Mouse (Mus musculus): ENCODE results near the gene Alkbh5. TPM values are rescaled to one million over a fixed set of nuclear protein-coding genes. Genes with fewer than 3 reads are reported as not detected.

Alkbh5 gene
- polyA plus RNA-seq (2015; fragmentation: Nextera tagmentation; extraction: Ambion mirVana), result 22.1 and 23.4 TPM in 2 replicates

GRCm38 (mm10) chr11:60536180-60536858, at the start of gene Alkbh5:
Gene Alkbh5 (plus strand): TSS chr11:60536381.
- peaks cover 39% of the 10 kb centered on the region for H3K4me1 ChIP-seq (replicated peaks)
- no peaks in the 10 kb centered on the region for H3K9me3 ChIP-seq
- no peaks in the 10 kb centered on the region for H3K27me3 ChIP-seq
- H3K9ac ChIP-seq, result peak within 1 kb of the TSS; percentile 88
- peak within 1 kb of the TSS; percentile 97 for H3K27ac ChIP-seq (replicated peaks)
- no peak for ATAC-seq (ENCODE audit: low FRiP score, low read depth)
- H3K4me2 ChIP-seq, result peak within 1 kb of the TSS; percentile 98
- no peaks in the 10 kb centered on the region; the same call in 1 of the 2 replicates for H3K36me3 ChIP-seq
- 16% methylated on average over 9 of the region's 9 CpGs for WGBS
- H3K4me3 ChIP-seq, result peak within 1 kb of the TSS; percentile 79

GRCm38 (mm10) chr11:60492726-60493125, 43.5 kb upstream of the Alkbh5 start:
- no peaks in the 10 kb centered on the region for H3K27me3 ChIP-seq
- H3K4me1 ChIP-seq (replicated peaks), result no peaks in the 10 kb centered on the region
- no peak overlapping the region for H3K4me2 ChIP-seq
- no peak overlapping the region for H3K4me3 ChIP-seq
- H3K9me3 ChIP-seq, result no peaks in the 10 kb centered on the region
- ATAC-seq (ENCODE audit: low FRiP score, low read depth), result no peak
- H3K9ac ChIP-seq, result no peak overlapping the region
- WGBS, result 85% methylated on average over 5 of the region's 5 CpGs
- no peaks in the 10 kb centered on the region for H3K36me3 ChIP-seq
- H3K27ac ChIP-seq (replicated peaks), result no peak overlapping the region

- no peak for ATAC-seq (ENCODE audit: low FRiP score, low read depth)
- Histone ChIP-seq H3K4me2 (no peak overlapping the region), H3K4me1 (replicated peaks) (no peaks in the 10 kb centered on the region), H3K27ac (replicated peaks) (no peak overlapping the region), H3K9me3 (no peaks in the 10 kb centered on the region), H3K9ac (no peak overlapping the region), H3K27me3 (no peaks in the 10 kb centered on the region), H3K36me3 (no peaks in the 10 kb centered on the region), H3K4me3 (no peak overlapping the region)
- WGBS, result 68% methylated on average over 2 of the region's 2 CpGs
Observed at GRCm38 (mm10) chr11:60495692-60496091, 40.5 kb upstream of the Alkbh5 start.

GRCm38 (mm10) chr11:60507281-60507680, 28.9 kb upstream of the Alkbh5 start:
- Histone ChIP-seq H3K4me1 (replicated peaks) (peaks cover 14% of the 10 kb centered on the region), H3K27me3 (peaks cover 24% of the 10 kb centered on the region), H3K4me3 (no peak overlapping the region), H3K27ac (replicated peaks) (no peak overlapping the region), H3K4me2 (no peak overlapping the region), H3K9ac (no peak overlapping the region), H3K36me3 (no peaks in the 10 kb centered on the region), H3K9me3 (no peaks in the 10 kb centered on the region)
- ATAC-seq (ENCODE audit: low FRiP score, low read depth), result no peak
- WGBS, result 84% methylated on average over 13 of the region's 13 CpGs

- peaks cover 14% of the 10 kb centered on the region for H3K4me1 ChIP-seq (replicated peaks)
- 8% methylated on average over 11 of the region's 11 CpGs for WGBS
- ATAC-seq (ENCODE audit: low FRiP score, low read depth), result no peak
- H3K27ac ChIP-seq (replicated peaks), result no peak overlapping the region
- H3K9me3 ChIP-seq, result no peaks in the 10 kb centered on the region
- peak overlapping the region; percentile 34 for H3K4me3 ChIP-seq
- H3K36me3 ChIP-seq, result no peaks in the 10 kb centered on the region
- no peak overlapping the region for H3K9ac ChIP-seq
- peak overlapping the region; percentile 72 for H3K4me2 ChIP-seq
- H3K27me3 ChIP-seq, result peaks cover 24% of the 10 kb centered on the region
Observed at GRCm38 (mm10) chr11:60508950-60509349, 27.2 kb upstream of the Alkbh5 start.

GRCm38 (mm10) chr11:60509500-60509899, 26.7 kb upstream of the Alkbh5 start:
- Histone ChIP-seq H3K36me3 (no peaks in the 10 kb centered on the region), H3K9me3 (no peaks in the 10 kb centered on the region), H3K27ac (replicated peaks) (no peak overlapping the region), H3K4me3 (peak overlapping the region; percentile 34), H3K27me3 (peaks cover 24% of the 10 kb centered on the region), H3K9ac (peak overlapping the region; percentile 38), H3K4me1 (replicated peaks) (peaks cover 14% of the 10 kb centered on the region), H3K4me2 (peak overlapping the region; percentile 72)
- ATAC-seq (ENCODE audit: low FRiP score, low read depth), result no peak
- under 1% methylated on average over 25 of the region's 25 CpGs for WGBS

- ATAC-seq (ENCODE audit: low FRiP score, low read depth), result no peak
- Histone ChIP-seq H3K9ac (no peak overlapping the region), H3K4me3 (no peak overlapping the region), H3K4me2 (no peak overlapping the region), H3K9me3 (no peaks in the 10 kb centered on the region), H3K4me1 (replicated peaks) (peaks cover 14% of the 10 kb centered on the region), H3K27me3 (peaks cover 24% of the 10 kb centered on the region), H3K27ac (replicated peaks) (no peak overlapping the region), H3K36me3 (no peaks in the 10 kb centered on the region)
- 81% methylated on average over 1 of the region's 1 CpGs for WGBS
Observed at GRCm38 (mm10) chr11:60511893-60512292, 24.3 kb upstream of the Alkbh5 start.

GRCm38 (mm10) chr11:60512520-60512919, 23.7 kb upstream of the Alkbh5 start:
- 81% methylated on average over 2 of the region's 2 CpGs for WGBS
- no peaks in the 10 kb centered on the region for H3K36me3 ChIP-seq
- H3K9ac ChIP-seq, result no peak overlapping the region
- no peaks in the 10 kb centered on the region for H3K9me3 ChIP-seq
- H3K4me1 ChIP-seq (replicated peaks), result peaks cover 14% of the 10 kb centered on the region
- H3K4me2 ChIP-seq, result no peak overlapping the region
- peaks cover 24% of the 10 kb centered on the region for H3K27me3 ChIP-seq
- H3K4me3 ChIP-seq, result no peak overlapping the region
- H3K27ac ChIP-seq (replicated peaks), result no peak overlapping the region
- no peak for ATAC-seq (ENCODE audit: low FRiP score, low read depth)

GRCm38 (mm10) chr11:60514941-60515340, 21.2 kb upstream of the Alkbh5 start:
- no peak overlapping the region for H3K4me3 ChIP-seq
- no peaks in the 10 kb centered on the region for H3K9me3 ChIP-seq
- H3K36me3 ChIP-seq, result no peaks in the 10 kb centered on the region
- no peak for ATAC-seq (ENCODE audit: low FRiP score, low read depth)
- H3K27me3 ChIP-seq, result peaks cover 11% of the 10 kb centered on the region
- no peaks in the 10 kb centered on the region; the same call in 1 of the 2 replicates for H3K4me1 ChIP-seq (replicated peaks)
- no peak overlapping the region for H3K9ac ChIP-seq
- no peak overlapping the region for H3K27ac ChIP-seq (replicated peaks)
- H3K4me2 ChIP-seq, result no peak overlapping the region
- whole genome bisulfite sequencing, result 80% methylated on average over 2 of the region's 2 CpGs

GRCm38 (mm10) chr11:60518305-60518704, 17.9 kb upstream of the Alkbh5 start:
- Histone ChIP-seq H3K4me3 (no peak overlapping the region), H3K4me2 (no peak overlapping the region), H3K9ac (no peak overlapping the region), H3K27ac (replicated peaks) (no peak overlapping the region), H3K9me3 (no peaks in the 10 kb centered on the region), H3K36me3 (no peaks in the 10 kb centered on the region), H3K27me3 (no peaks in the 10 kb centered on the region), H3K4me1 (replicated peaks) (no peaks in the 10 kb centered on the region)
- WGBS, result 80% methylated on average over 4 of the region's 4 CpGs
- ATAC-seq (ENCODE audit: low FRiP score, low read depth), result no peak

GRCm38 (mm10) chr11:60522027-60522426, 14.2 kb upstream of the Alkbh5 start:
- no peak overlapping the region for H3K4me3 ChIP-seq
- no peaks in the 10 kb centered on the region for H3K9me3 ChIP-seq
- no peak overlapping the region for H3K4me2 ChIP-seq
- H3K27me3 ChIP-seq, result no peaks in the 10 kb centered on the region
- no peak for ATAC-seq (ENCODE audit: low FRiP score, low read depth)
- H3K36me3 ChIP-seq, result no peaks in the 10 kb centered on the region
- 76% methylated on average over 5 of the region's 5 CpGs for WGBS
- no peaks in the 10 kb centered on the region for H3K4me1 ChIP-seq (replicated peaks)
- no peak overlapping the region for H3K27ac ChIP-seq (replicated peaks)
- no peak overlapping the region for H3K9ac ChIP-seq

GRCm38 (mm10) chr11:60522661-60523365, 13.4 kb upstream of the Alkbh5 start:
- Histone ChIP-seq H3K27me3 (no peaks in the 10 kb centered on the region), H3K9me3 (no peaks in the 10 kb centered on the region), H3K36me3 (no peaks in the 10 kb centered on the region), H3K27ac (replicated peaks) (no peak overlapping the region), H3K4me1 (replicated peaks) (no peaks in the 10 kb centered on the region), H3K9ac (no peak overlapping the region), H3K4me2 (no peak overlapping the region), H3K4me3 (no peak overlapping the region)
- ATAC-seq (ENCODE audit: low FRiP score, low read depth), result no peak
- WGBS, result 93% methylated on average over 6 of the region's 6 CpGs
